Mouse (Mus musculus) heart, embryonic 16.5 days (tissue): ENCODE measurements around the gene Olfr220. TPM values are rescaled to one million over a fixed set of nuclear protein-coding genes. Genes with fewer than 3 reads are reported as not detected.

Experiments
- ATAC-seq: fragments of 200-750 bp; cut with Nextera tagmentation; replicated peaks from 2 replicates; pipeline ENCODE4 v1.8.0; 2017; ENCODE audit warnings: moderate number of reproducible peaks; ENCODE audit not compliant: insufficient read depth, low FRiP score; ENCODE audit errors: extremely low read depth
- H3K27ac ChIP-seq: fragments of 300-500 bp; sonication (generic); 2 replicates; pipeline ENCODE4 v1.5.1; 2014; ENCODE audit warnings: mild to moderate bottlenecking, low read length, control low read depth, moderate library complexity
- H3K27me3 ChIP-seq: fragments of 300-500 bp; sonication (generic); 2 replicates; pipeline ENCODE4 v1.6.1; 2014; ENCODE audit warnings: low read length, mixed read lengths; ENCODE audit not compliant: control insufficient read depth, insufficient read depth
- H3K36me3 ChIP-seq: fragments of 300-500 bp; sonication (generic); 2 replicates; pipeline ENCODE4 v1.6.1; 2014; ENCODE audit not compliant: control insufficient read depth, insufficient read depth
- H3K4me1 ChIP-seq: fragments of 300-500 bp; sonication (generic); 2 replicates; pipeline ENCODE4 v1.6.1; 2014; ENCODE audit warnings: low read length, mixed read lengths; ENCODE audit not compliant: control insufficient read depth, insufficient read depth
- H3K4me2 ChIP-seq: fragments of 300-500 bp; sonication (generic); 2 replicates; pipeline ENCODE4 v1.6.1; 2014; ENCODE audit warnings: low read depth, mild to moderate bottlenecking, control low read depth, low read length
- H3K4me3 ChIP-seq: fragments of 300-500 bp; sonication (generic); 2 replicates; pipeline ENCODE4 v1.5.1; 2014; ENCODE audit warnings: mild to moderate bottlenecking, control low read depth, low read length
- H3K9ac ChIP-seq: fragments of 300-500 bp; sonication (generic); 2 replicates; pipeline ENCODE4 v1.6.1; 2014; ENCODE audit warnings: low read length, control low read depth
- H3K9me3 ChIP-seq: fragments of 300-500 bp; sonication (generic); replicated peaks from 2 replicates; pipeline ENCODE4 v1.6.1; 2016; ENCODE audit warnings: low read length; ENCODE audit not compliant: control insufficient read depth
- WGBS: fragments of 180-500 bp; shearing (Covaris S2); extraction: QIAGEN DNeasy Blood & Tissue Kit; methylation state at CpG from one replicate; pipeline ENCODE4 v1.1.7; 2014; 5-methylcytosine and 5-hydroxymethylcytosine counted together
- polyA plus RNA-seq: library from polyadenylated mRNA; unstranded; fragments of >200 nt; fragmentation: Nextera tagmentation; extraction: Ambion mirVana; gene quantifications from 2 replicates; pipeline ENCODE4 v1.2.1, GENCODE M21; 2015

Olfr220 gene
- polyA plus RNA-seq, 1 experiment from 2014 or later, result not detected

DNA sequence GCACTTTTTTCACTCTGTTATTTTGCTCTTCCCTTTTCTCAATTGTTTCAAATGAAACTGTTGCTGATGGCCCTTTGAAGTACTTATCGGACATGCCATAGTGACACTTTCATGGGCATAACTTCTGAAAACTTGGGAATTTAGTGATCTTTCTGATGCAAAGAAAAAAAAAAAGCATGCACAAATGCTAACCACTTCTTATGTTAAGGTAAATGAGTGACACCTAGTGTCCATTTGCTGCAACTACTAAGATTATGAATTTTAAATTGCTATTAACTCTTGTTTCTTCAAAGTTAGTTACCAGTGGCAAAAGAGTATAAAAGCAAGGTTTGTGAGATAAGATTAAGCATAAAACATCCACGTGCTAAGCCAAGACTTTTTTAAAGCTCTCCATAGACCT lies 24.4 kb downstream of the Olfr220 start:
- Histone ChIP-seq H3K4me1 (no peaks in the 10 kb centered on the region), H3K4me2 (no peak overlapping the region), H3K9ac (no peak overlapping the region), H3K27ac (no peak overlapping the region), H3K27me3 (no peaks in the 10 kb centered on the region), H3K9me3 (no peaks in the 10 kb centered on the region), H3K36me3 (no peaks in the 10 kb centered on the region), H3K4me3 (no peak overlapping the region)
- 18% methylated on average over 2 of the region's 2 CpGs for WGBS
- ATAC-seq, result no peak

DNA sequence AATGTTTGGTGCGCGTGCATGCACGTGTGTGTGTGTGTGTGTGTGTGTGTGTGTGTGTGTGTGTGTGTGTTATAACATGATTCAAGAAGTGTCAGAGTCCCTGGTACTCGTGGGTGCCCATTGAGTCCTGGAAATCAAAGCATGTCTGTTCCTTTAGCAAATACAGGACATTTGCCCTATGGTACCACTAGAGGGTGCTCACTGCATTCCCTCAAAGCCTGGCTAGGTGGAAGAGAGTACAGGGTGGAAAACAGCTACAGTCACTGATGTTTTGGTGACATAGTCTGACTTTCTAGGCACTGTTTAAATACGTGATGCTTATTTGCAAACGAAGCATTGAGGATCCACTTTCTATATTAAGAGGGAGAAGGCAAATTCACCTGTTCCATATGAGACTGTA lies 27.9 kb downstream of the Olfr220 start:
- WGBS, result 5% methylated on average over 6 of the region's 6 CpGs
- ATAC-seq, result no peak
- no peak overlapping the region for H3K4me3 ChIP-seq
- H3K9ac ChIP-seq, result no peak overlapping the region
- H3K27me3 ChIP-seq, result no peaks in the 10 kb centered on the region
- H3K36me3 ChIP-seq, result no peaks in the 10 kb centered on the region
- H3K27ac ChIP-seq, result no peak overlapping the region
- H3K4me2 ChIP-seq, result no peak overlapping the region
- H3K9me3 ChIP-seq, result no peaks in the 10 kb centered on the region
- H3K4me1 ChIP-seq, result no peaks in the 10 kb centered on the region

DNA sequence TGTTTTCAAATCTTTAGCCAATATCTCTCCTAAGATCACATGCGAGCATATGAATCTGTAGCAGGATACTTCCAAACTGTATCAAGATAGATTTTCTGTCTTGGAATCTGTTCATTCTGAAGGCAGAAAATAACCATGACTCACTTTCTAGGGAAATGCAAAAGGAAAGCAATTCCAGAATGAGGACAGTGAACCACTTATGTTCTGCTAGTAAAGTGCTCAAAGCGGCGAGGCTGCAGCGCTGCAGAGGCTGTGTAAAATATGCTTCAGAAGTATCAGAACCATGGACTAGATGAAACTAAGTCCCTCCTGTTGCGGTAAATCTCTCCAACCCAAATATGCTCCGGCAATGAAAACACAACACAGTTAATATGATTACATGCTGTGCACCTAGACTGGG lies 40.7 kb downstream of the Olfr220 start:
- Histone ChIP-seq H3K4me1 (no peaks in the 10 kb centered on the region), H3K36me3 (no peaks in the 10 kb centered on the region), H3K9ac (no peak overlapping the region), H3K4me3 (no peak overlapping the region), H3K27ac (no peak overlapping the region), H3K9me3 (no peaks in the 10 kb centered on the region), H3K4me2 (no peak overlapping the region), H3K27me3 (no peaks in the 10 kb centered on the region)
- 82% methylated on average over 6 of the region's 6 CpGs for WGBS
- no peak for ATAC-seq

DNA sequence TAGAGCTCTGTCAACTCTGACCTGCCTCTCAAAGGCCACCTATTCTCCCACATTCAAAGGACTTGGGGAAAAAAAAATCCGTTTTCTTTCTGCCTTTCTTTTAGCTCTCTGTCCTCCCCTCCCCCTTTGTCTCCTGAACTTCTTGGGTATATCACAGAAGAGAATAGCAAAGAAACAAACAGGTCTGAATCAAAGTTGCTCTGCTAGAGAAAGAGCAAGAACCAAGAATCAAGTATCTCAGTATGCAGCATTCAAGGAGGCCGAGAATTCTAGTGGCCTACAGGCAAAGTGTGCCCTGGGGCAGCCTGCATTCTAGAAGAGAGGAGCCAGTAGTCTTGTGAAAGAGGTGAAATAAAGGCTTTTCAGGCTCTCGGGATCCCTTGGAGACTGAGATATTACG lies 58.2 kb downstream of the Olfr220 start:
- Histone ChIP-seq H3K4me1 (peaks cover 8% of the 10 kb centered on the region), H3K36me3 (no peaks in the 10 kb centered on the region), H3K9me3 (no peaks in the 10 kb centered on the region), H3K27me3 (peaks cover 10% of the 10 kb centered on the region; the same call in 1 of the 2 replicates), H3K27ac (no peak overlapping the region), H3K4me3 (no peak overlapping the region), H3K4me2 (no peak overlapping the region), H3K9ac (no peak overlapping the region)
- ATAC-seq, result no peak
- 69% methylated on average over 4 of the region's 4 CpGs for WGBS

Other genes starting within 250 kb of the Olfr220 start
- not detected in 2 replicates for gene Olfr419, start 190.0 kb upstream of the Olfr220 start, polyA plus RNA-seq
- not detected in 2 replicates for gene Mptx1, start 111.6 kb upstream of the Olfr220 start, polyA plus RNA-seq
- not detected in 2 replicates for gene Olfr417, start 77.0 kb upstream of the Olfr220 start, polyA plus RNA-seq
- not detected in 2 replicates for gene Olfr248, start 51.0 kb upstream of the Olfr220 start, polyA plus RNA-seq
- gene Olfr414, start 18.0 kb upstream of the Olfr220 start, polyA plus RNA-seq, result not detected in 2 replicates
- 0.17 and 0.25 TPM in 2 replicates for gene Fmn2, start 59.7 kb downstream of the Olfr220 start, polyA plus RNA-seq